Mouse (Mus musculus) intestine, embryonic 15.5 days (tissue): ENCODE results near the gene Adssl1. TPM values are rescaled to one million over a fixed set of nuclear protein-coding genes. Genes with fewer than 3 reads are reported as not detected.

ENCODE experiments used
- ATAC-seq: fragments of 200-750 bp; cut with Nextera tagmentation; 2 replicates; pipeline ENCODE4 v1.8.0; 2017; ENCODE audit warnings: moderate TSS enrichment, moderate library complexity
- H3K27ac ChIP-seq: fragments of 300-500 bp; sonication (generic); 2 replicates; pipeline ENCODE4 v1.5.1; 2015; ENCODE audit warnings: mild to moderate bottlenecking, inconsistent platforms
- H3K27me3 ChIP-seq: fragments of 300-500 bp; sonication (generic); replicated peaks from 2 replicates; pipeline ENCODE4 v1.6.1; 2015; ENCODE audit warnings: inconsistent platforms
- H3K36me3 ChIP-seq: fragments of 300-500 bp; sonication (generic); 2 replicates; pipeline ENCODE4 v1.6.1; 2015; ENCODE audit warnings: inconsistent platforms
- H3K4me1 ChIP-seq: fragments of 300-500 bp; sonication (generic); replicated peaks from 2 replicates; pipeline ENCODE4 v1.6.1; 2015; ENCODE audit warnings: inconsistent platforms
- H3K4me2 ChIP-seq: fragments of 300-500 bp; sonication (generic); replicated peaks from 2 replicates; pipeline ENCODE4 v1.6.1; 2015; ENCODE audit warnings: mild to moderate bottlenecking, inconsistent platforms
- H3K4me3 ChIP-seq: fragments of 300-500 bp; sonication (generic); replicated peaks from 2 replicates; pipeline ENCODE4 v1.5.1; 2015; ENCODE audit warnings: inconsistent platforms
- H3K9ac ChIP-seq: fragments of 300-500 bp; sonication (generic); 2 replicates; pipeline ENCODE4 v1.6.1; 2015; ENCODE audit warnings: inconsistent platforms
- H3K9me3 ChIP-seq: fragments of 300-500 bp; sonication (generic); 2 replicates; pipeline ENCODE4 v1.6.1; 2016; ENCODE audit warnings: inconsistent platforms
- WGBS: fragments of 180-500 bp; shearing (Covaris S2); methylation state at CpG from one replicate; pipeline ENCODE4 v1.1.7; 2015; 5-methylcytosine and 5-hydroxymethylcytosine counted together
- polyA plus RNA-seq: library from polyadenylated mRNA; unstranded; fragments of >200 nt; fragmentation: Nextera tagmentation; extraction: Ambion mirVana; gene quantifications from 2 replicates; pipeline ENCODE4 v1.2.1, GENCODE M21; 2015

The Adssl1 gene
- polyA plus RNA-seq, 1 experiment from 2014 or later: 2.1 TPM

- Histone ChIP-seq H3K4me3 (peak overlapping the region; percentile 73), H3K4me1 (peaks cover 15% of the 10 kb centered on the region), H3K27ac (no peak overlapping the region), H3K27me3 (no peaks in the 10 kb centered on the region), H3K9ac (peak overlapping the region; percentile 77), H3K9me3 (no peaks in the 10 kb centered on the region), H3K4me2 (peak overlapping the region; percentile 69), H3K36me3 (peaks cover 15% of the 10 kb centered on the region; the same call in 1 of the 2 replicates)
- 40% methylated on average over 6 of the region's 6 CpGs for WGBS
- no peak for ATAC-seq
Measured at GRCm38 (mm10) chr12:112646139-112646538, 26.3 kb downstream of the Adssl1 start.

GRCm38 (mm10) chr12:112648081-112648480 lies 28.2 kb downstream of the Adssl1 start:
- no peak for ATAC-seq
- no peak overlapping the region for H3K27ac ChIP-seq
- WGBS: 90% methylated on average over 5 of the region's 5 CpGs
- no peak overlapping the region for H3K9ac ChIP-seq
- no peaks in the 10 kb centered on the region for H3K27me3 ChIP-seq
- H3K9me3 ChIP-seq: no peaks in the 10 kb centered on the region
- H3K4me2 ChIP-seq: no peak overlapping the region
- peaks cover 15% of the 10 kb centered on the region for H3K4me1 ChIP-seq
- peaks cover 15% of the 10 kb centered on the region; the same call in 1 of the 2 replicates for H3K36me3 ChIP-seq
- H3K4me3 ChIP-seq: no peak overlapping the region

- 70% methylated on average over 5 of the region's 5 CpGs for WGBS
- Histone ChIP-seq H3K27me3 (no peaks in the 10 kb centered on the region), H3K9me3 (no peaks in the 10 kb centered on the region), H3K9ac (no peak overlapping the region), H3K36me3 (peaks cover 48% of the 10 kb centered on the region), H3K27ac (no peak overlapping the region), H3K4me3 (no peak overlapping the region), H3K4me1 (peaks cover 19% of the 10 kb centered on the region), H3K4me2 (no peak overlapping the region)
- ATAC-seq: no peak
Measured at GRCm38 (mm10) chr12:112651778-112652439, 32.1 kb downstream of the Adssl1 start.

GRCm38 (mm10) chr12:112653157-112653824 lies 33.4 kb downstream of the Adssl1 start:
- Histone ChIP-seq H3K4me1 (peaks cover 19% of the 10 kb centered on the region), H3K9me3 (no peaks in the 10 kb centered on the region), H3K36me3 (peaks cover 62% of the 10 kb centered on the region), H3K4me2 (no peak overlapping the region), H3K27me3 (no peaks in the 10 kb centered on the region), H3K9ac (no peak overlapping the region), H3K4me3 (no peak overlapping the region), H3K27ac (no peak overlapping the region)
- 35% methylated on average over 7 of the region's 7 CpGs for WGBS
- peak; percentile 75 for ATAC-seq

- no peaks in the 10 kb centered on the region for H3K27me3 ChIP-seq
- H3K4me3 ChIP-seq: no peak overlapping the region
- no peak overlapping the region for H3K4me2 ChIP-seq
- peaks cover 27% of the 10 kb centered on the region for H3K4me1 ChIP-seq
- H3K27ac ChIP-seq: peak overlapping the region; percentile 22; the same call in 1 of the 2 replicates
- WGBS: 80% methylated on average over 5 of the region's 5 CpGs
- ATAC-seq: no peak
- no peaks in the 10 kb centered on the region for H3K9me3 ChIP-seq
- H3K36me3 ChIP-seq: peaks cover 68% of the 10 kb centered on the region
- no peak overlapping the region for H3K9ac ChIP-seq
Measured at GRCm38 (mm10) chr12:112654076-112654475, 34.2 kb downstream of the Adssl1 start.

GRCm38 (mm10) chr12:112658619-112659018 lies 38.8 kb downstream of the Adssl1 start:
- Histone ChIP-seq H3K4me2 (no peak overlapping the region), H3K9me3 (no peaks in the 10 kb centered on the region), H3K9ac (no peak overlapping the region), H3K27ac (no peak overlapping the region), H3K36me3 (peaks cover 80% of the 10 kb centered on the region), H3K4me3 (no peak overlapping the region), H3K27me3 (no peaks in the 10 kb centered on the region), H3K4me1 (peaks cover 62% of the 10 kb centered on the region)
- ATAC-seq: no peak
- WGBS: 87% methylated on average over 7 of the region's 7 CpGs

- no peak overlapping the region for H3K4me3 ChIP-seq
- no peaks in the 10 kb centered on the region for H3K27me3 ChIP-seq
- no peaks in the 10 kb centered on the region for H3K9me3 ChIP-seq
- WGBS: 82% methylated on average over 6 of the region's 6 CpGs
- peaks cover 63% of the 10 kb centered on the region for H3K4me1 ChIP-seq
- H3K27ac ChIP-seq: no peak overlapping the region
- no peak for ATAC-seq
- H3K36me3 ChIP-seq: peaks cover 78% of the 10 kb centered on the region
- H3K9ac ChIP-seq: no peak overlapping the region
- no peak overlapping the region for H3K4me2 ChIP-seq
Measured at GRCm38 (mm10) chr12:112659109-112659508, 39.3 kb downstream of the Adssl1 start.

GRCm38 (mm10) chr12:112660576-112661326 lies 40.9 kb downstream of the Adssl1 start:
- H3K36me3 ChIP-seq: peaks cover 68% of the 10 kb centered on the region
- no peak overlapping the region for H3K9ac ChIP-seq
- H3K4me3 ChIP-seq: no peak overlapping the region
- H3K27ac ChIP-seq: peak overlapping the region; percentile 88
- no peaks in the 10 kb centered on the region for H3K9me3 ChIP-seq
- no peaks in the 10 kb centered on the region for H3K27me3 ChIP-seq
- ATAC-seq: peak; percentile 91
- 19% methylated on average over 5 of the region's 5 CpGs for WGBS
- H3K4me2 ChIP-seq: peak overlapping the region; percentile 26
- H3K4me1 ChIP-seq: peaks cover 68% of the 10 kb centered on the region

- Histone ChIP-seq H3K27me3 (no peaks in the 10 kb centered on the region), H3K9me3 (no peaks in the 10 kb centered on the region), H3K4me3 (no peak overlapping the region), H3K4me2 (peak overlapping the region; percentile 26), H3K36me3 (peaks cover 63% of the 10 kb centered on the region), H3K4me1 (peaks cover 73% of the 10 kb centered on the region), H3K9ac (no peak overlapping the region), H3K27ac (peak overlapping the region; percentile 88)
- WGBS: 70% methylated on average over 3 of the region's 3 CpGs
- no peak for ATAC-seq
Measured at GRCm38 (mm10) chr12:112661327-112661605, 41.4 kb downstream of the Adssl1 start.

- no peaks in the 10 kb centered on the region for H3K9me3 ChIP-seq
- ATAC-seq: no peak
- H3K27me3 ChIP-seq: no peaks in the 10 kb centered on the region
- H3K27ac ChIP-seq: peak overlapping the region; percentile 88
- no peak overlapping the region for H3K9ac ChIP-seq
- peaks cover 60% of the 10 kb centered on the region for H3K36me3 ChIP-seq
- H3K4me1 ChIP-seq: peaks cover 78% of the 10 kb centered on the region
- no peak overlapping the region for H3K4me3 ChIP-seq
- WGBS: 80% methylated on average over 9 of the region's 9 CpGs
- peak overlapping the region; percentile 26; the same call in 1 of the 2 replicates for H3K4me2 ChIP-seq
Measured at GRCm38 (mm10) chr12:112661851-112662250, 42.0 kb downstream of the Adssl1 start.

- Histone ChIP-seq H3K36me3 (peaks cover 55% of the 10 kb centered on the region), H3K4me1 (peaks cover 87% of the 10 kb centered on the region), H3K9me3 (no peaks in the 10 kb centered on the region), H3K9ac (no peak overlapping the region; the same call in 1 of the 2 replicates), H3K27ac (peak overlapping the region; percentile 88; the same call in 1 of the 2 replicates), H3K27me3 (no peaks in the 10 kb centered on the region), H3K4me3 (no peak overlapping the region), H3K4me2 (no peak overlapping the region)
- 83% methylated on average over 11 of the region's 11 CpGs for WGBS
- ATAC-seq: no peak
Measured at GRCm38 (mm10) chr12:112663303-112663702, 43.5 kb downstream of the Adssl1 start.

- no peak overlapping the region for H3K4me3 ChIP-seq
- H3K27me3 ChIP-seq: no peaks in the 10 kb centered on the region
- H3K9ac ChIP-seq: no peak overlapping the region
- H3K27ac ChIP-seq: peak overlapping the region; percentile 88; the same call in 1 of the 2 replicates
- peaks cover 55% of the 10 kb centered on the region for H3K36me3 ChIP-seq
- WGBS: 80% methylated on average over 12 of the region's 12 CpGs
- H3K4me1 ChIP-seq: peaks cover 85% of the 10 kb centered on the region
- ATAC-seq: no peak
- H3K4me2 ChIP-seq: no peak overlapping the region
- no peaks in the 10 kb centered on the region for H3K9me3 ChIP-seq
Measured at GRCm38 (mm10) chr12:112663716-112664115, 43.9 kb downstream of the Adssl1 start.
